Mouse (Mus musculus): ENCODE results near the gene Fxyd6.

The Fxyd6 gene

DNA sequence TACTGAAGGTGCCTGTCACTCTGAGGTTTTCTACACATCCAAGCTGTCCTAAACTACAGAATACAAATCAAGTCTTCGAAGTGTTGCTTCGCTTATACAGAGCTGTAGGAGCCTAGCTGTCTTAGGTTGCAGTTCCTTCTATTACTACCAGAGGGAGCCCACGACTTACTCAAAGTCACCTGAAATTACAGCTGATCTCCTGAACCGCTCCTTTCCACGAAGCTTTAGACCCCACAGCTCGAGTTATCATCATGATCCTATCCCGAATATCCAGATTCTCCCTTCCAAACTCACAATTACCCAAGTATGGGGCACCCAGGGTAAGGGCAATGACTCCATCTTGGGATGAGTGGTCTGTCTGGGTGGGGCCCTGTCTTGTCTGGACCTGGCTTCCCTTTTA is 41.8 kb downstream of the Fxyd6 start:
- peak; percentile 64 to 66 for DNase-seq (ENCODE audit: low spot score in 2 of 2)

DNA sequence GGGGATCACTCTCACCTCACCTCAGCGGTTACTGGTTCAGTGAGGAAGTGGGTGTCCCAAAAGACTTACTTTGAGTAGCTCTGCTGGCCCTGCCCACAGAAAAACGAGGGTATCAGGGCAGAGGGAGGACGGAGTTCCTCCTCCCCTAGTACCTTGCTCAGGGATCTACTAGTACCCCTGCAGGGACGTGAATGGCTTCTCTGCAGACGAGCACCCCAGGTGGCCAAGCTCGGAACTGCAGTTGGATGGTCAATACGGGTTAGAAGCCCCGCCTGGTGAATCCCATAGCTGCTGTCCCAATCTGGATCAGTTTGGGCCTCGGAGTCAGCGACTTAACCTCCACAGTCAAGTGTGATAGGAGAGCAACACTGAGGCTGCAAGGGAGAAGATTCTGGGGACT is 42.3 kb downstream of the Fxyd6 start:
- DNase-seq (ENCODE audit: low spot score in 2 of 2), result peak; percentile 93 to 94

DNA sequence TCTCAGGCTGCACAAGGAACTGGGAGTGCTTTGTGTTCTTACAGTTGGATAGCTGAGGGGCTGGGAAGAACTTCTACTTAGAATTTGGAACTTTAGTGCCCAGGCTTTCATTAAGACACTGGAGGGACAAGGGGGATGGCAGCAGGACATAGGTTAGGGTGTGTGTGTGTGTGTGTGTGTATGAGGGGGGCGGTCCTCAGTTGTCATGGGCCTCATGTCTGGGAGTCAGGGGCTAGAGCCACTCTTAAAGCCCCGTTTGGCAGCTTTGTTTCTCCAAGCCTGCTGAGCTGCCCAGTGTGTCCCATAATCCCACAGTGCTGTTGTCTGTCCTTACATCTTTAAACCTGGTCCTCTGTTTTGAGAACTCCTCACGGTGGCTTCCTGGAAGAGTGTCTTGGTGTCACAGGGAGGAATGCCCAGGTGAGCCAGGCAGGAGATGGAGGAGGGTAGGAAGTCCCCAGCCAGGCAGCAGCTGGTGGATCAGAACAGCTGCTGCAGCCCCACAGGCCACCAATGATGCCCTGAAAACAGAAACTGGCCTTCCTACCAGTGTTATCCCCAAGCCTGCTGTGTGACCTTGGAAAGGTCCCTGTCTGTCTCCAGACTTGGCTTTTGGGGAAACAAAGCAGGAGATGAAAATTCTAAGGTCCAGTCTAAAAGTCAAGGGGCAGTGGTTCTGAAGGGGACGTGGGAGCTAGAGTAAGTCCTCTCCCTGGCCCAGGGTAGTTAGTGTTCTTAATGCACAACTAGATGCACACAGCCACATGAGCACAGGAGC is 42.9 kb downstream of the Fxyd6 start:
- no peak for DNase-seq (ENCODE audit: low spot score in 2 of 2)

DNA sequence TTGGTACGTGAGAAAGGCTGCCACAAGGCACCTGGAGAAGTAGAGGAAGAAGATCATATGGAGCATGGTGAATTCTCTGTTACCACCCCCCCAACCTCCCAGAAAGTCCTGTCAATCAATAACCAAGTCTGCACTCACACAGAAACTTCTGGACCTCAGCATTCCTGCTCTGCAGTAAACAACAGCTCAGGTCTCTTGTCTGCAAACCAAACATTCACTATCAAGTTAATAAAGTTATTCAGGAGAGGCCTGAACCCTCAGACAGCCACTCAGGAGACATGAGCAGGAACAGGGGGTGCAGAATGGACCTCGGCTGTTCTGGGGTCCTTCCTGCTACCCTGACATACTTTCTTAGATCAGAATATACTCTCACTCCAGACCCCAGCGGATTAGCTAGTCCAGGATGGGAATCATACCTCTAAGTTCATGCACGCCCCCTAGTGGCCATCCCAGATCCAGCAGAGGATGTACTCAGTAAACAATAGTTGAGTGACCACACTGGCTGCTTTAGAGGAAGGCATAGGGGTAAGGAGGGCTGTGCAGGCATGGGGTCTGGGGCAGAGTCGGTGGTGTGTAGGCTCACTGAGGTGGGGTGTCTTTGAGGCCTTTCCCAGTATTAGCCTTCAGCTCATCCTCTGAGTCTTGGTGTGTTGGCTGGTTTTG is 43.6 kb downstream of the Fxyd6 start:
- DNase-seq (ENCODE audit: low spot score in 2 of 2), result peak in 1 of 2 experiments; percentile 38

DNA sequence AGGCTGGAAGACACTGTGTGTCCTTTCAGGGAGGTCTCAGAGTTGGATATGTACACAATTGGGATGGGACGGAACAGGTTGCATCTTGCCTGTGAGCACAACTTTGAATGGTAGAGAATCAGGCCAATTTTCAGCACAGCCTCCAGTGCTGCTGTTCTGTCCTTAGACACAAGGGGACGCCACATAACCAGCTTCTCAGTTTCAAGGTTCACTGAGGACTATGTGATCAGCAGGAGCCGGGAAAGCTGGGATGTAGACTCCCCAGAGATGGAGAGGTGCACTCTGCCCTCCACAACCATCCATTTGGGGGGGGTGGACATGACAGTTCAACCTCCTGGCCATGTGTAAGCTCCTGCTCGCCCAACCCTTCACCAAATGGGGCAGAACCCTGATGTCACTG is 45.9 kb downstream of the Fxyd6 start:
- peak; percentile 87 to 90 for DNase-seq (ENCODE audit: low spot score in 2 of 2)

DNA sequence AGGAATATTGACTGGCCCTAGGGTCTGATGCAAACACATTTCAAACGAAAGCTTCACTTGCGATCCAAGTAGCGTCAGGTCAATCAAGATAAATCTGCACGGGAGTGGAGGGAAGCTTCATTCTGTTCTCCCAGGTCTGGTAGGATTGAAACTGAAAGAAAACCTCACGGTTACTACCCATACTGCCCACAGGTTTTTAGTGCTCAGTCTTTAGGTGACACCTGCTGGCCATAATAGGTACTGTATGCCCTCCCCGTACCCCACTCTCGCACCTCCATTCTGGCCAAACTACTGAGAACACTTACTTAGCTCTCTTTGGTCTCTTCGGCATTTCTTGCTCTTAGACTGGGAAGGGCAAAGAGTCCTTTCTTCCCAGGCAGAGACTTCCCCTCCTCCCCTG is 47.3 kb downstream of the Fxyd6 start:
- peak; percentile 62 to 73 for DNase-seq (ENCODE audit: low spot score in 2 of 2)

DNA sequence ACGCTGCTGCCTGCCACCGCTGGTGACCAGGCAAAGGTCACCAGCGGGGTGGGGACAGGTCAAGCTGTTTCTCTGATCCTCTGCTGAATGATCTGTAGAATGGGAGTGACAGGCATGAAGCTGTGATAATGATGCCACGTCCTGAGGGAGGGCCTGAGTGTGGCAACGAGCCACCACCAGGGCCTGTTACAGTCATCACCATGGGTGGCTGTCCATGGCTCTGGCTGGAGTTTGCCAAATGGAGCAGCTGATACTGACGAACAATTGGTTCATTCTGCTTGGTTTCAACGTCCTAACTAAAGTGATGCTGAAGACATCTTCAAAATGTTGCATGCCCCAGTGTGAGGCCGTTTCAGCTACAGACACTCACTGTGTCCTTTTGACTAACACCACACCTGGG is 48.3 kb downstream of the Fxyd6 start:
- DNase-seq (ENCODE audit: low spot score in 2 of 2), result no peak

DNA sequence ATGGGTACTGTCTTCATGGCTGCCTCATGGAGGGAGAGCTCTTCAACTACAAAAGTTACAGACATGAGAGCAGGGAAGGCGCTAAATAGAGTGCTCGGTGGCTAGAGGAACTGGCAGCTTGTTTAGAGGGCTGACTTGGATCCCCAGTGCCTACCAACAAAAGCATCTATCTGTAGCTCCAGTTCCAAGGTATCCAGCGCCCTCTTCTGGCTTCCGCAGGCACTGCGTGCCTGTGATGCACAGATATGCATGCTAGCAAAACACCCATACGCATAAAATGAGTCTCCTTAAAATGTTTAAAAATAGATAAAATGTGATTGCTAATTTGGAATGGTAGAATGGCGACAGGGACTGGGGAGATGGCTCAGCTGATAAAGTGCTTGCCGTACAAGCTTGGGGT is 51.2 kb downstream of the Fxyd6 start:
- DNase-seq (ENCODE audit: low spot score in 2 of 2), result no peak

DNA sequence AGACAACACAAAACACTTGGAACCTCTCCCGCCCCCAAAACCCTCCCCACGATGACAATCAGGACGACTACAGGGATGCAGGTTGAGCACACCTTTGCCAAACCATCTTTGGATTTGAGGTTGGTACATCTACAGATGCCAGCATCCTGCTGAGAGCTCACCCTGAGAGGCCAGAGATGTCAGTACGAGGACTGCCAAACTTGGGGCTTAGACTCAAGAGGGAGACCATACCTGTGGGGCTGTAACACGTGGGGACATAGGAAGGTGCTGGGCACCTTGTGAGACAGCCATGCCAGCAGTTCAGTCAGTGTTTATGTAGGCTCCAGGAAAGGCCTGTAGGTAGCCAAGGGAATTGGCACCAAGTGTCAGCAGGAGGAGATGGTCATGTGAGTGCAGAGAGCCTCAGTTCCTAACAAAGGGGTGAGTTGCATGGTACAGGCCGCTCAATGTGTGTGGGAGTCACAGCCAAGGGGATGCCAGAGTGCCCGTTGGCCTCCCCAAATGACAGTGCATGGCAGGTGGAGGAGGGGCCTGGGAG is 52.8 kb downstream of the Fxyd6 start:
- DNase-seq (ENCODE audit: low spot score in 2 of 2), result no peak

DNA sequence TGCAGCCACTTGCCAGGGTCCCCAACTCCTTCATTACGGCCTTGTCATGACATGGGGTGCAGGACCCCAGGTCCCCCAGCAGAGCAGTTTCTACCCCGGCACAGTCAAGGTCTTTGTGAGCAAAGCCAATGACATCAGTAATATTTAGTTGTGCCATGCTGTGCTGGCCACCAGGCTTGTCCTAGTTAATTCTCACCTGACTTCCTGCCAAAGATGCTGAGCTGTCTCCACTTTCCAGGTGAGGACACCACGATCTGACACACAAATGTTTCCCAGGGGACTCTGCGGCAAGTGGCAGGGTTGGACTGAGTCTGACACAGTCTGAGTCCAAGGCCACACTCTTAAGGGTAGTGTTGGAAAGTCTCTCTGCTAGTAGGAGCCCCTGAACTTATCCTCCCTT is 56.5 kb downstream of the Fxyd6 start, which contains the start of gene Dscaml1:
Dscaml1 (plus strand) TSS at position 173 of the 400 bp plus-strand sequence.
- DNase-seq (ENCODE audit: low spot score in 2 of 2), result no peak

DNA sequence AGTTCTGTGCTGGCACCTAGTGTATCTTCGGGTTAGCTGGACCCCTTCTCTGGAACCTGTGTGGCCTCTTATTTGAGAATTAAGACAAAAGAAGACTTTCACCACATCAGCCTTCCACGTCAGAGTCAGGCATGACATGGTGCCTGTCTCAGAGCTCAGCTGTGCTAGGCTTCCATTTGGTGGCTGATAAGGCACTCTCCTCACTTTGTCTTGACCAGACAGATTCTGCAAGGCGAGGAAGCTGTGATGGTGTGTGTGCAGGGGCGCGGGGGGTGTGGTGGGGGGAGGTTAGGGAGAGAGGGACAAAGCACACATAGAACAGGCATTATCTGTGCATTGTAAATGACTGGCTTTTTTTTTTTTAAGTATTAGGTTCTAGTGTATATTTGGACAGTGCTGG is 59.4 kb downstream of the Fxyd6 start:
- no peak for DNase-seq (ENCODE audit: low spot score in 2 of 2)

DNA sequence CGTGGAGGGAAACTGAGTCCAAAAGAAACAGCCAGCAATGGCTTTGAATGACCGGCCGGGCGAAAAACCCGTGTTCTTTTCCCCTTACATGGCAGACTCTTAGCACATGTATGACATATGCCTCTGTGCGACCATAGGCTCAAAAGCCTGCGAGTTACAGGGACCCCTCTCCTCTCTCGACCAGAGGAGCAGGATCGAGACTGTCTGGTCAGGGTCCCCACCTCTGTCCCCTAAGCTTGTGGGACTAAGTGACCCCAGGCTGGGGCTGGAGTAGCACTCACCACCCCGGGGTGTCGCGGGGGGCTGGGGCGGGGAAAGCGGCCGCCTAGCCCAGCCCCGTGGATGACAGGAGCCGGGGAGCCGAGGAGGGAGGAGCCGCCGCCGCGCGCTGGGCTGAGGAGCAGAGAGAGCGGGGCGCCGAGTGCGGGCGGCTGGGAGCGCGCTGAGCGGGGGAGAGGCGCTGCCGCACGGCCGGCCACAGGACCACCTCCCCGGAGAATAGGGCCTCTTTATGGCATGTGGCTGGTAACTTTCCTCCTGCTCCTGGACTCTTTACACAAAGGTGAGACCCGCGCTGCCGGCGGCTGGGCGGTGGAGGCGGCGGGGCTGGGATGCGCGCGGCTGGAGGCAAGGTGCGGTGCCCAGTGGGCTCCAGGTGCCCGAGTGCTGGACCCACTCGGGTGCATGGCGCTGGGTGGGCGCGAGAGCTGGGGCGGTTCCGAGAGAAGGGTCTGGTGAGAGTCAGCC is 60.1 kb downstream of the Fxyd6 start:
- peak; percentile 63 for DNase-seq (ENCODE audit: low spot score in 2 of 2)

DNA sequence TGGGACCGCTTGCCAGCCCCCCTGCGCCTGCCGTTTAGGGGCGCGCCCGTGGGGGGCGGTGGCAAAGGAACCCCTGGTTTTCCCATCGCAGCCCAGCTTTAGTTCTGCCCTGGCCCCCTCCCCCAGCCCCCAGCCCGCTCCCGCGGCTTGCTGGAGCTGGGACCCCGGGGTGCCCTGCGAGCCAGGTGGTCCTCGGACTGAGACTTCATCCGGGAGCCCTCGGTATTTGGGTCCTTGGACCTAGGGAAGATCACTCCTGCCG is 60.6 kb downstream of the Fxyd6 start:
- no peak for DNase-seq (ENCODE audit: low spot score in 2 of 2)

DNA sequence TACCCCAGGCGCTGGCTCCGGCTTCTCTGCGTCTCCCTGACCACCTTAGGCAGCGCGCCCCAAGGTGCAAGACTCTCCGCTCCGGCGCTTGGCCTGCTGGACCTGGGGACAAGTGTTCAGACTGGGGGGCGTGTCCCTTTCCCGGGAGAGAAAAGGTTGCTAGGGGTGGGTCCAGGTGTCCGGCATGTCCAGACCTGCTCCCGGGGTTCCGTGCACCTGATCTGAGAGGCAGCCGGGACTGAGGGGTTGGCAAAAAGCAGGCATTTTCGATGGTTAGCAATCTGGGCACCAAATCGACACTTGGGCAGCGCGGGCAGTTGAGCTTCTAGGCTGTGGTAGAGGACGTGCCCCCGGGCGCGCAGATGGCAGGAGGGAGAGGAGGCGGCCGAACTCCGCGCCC is 61.2 kb downstream of the Fxyd6 start:
- peak in 1 of 2 experiments; percentile 35 for DNase-seq (ENCODE audit: low spot score in 2 of 2)

DNA sequence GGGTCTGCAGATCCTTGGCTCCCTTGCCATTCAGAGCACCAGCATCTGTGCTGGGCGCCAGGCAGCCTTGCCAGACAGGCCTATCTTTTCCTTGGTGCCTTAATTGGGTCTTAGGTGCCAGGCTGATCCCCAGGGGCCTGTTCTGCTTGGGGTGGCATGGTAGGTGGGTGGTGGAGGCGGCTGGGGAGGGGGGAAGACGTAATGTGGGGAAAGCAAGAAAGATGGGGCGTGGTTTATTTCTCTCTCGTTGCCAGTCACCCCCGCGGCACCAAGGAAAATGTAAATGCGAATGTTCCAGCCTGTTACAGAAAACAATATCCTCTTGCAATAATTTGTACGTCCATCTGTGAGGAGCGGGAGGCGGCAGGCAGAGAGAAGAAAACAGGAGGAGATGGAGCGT is 62.7 kb downstream of the Fxyd6 start:
- DNase-seq (ENCODE audit: low spot score in 2 of 2), result peak; percentile 66

DNA sequence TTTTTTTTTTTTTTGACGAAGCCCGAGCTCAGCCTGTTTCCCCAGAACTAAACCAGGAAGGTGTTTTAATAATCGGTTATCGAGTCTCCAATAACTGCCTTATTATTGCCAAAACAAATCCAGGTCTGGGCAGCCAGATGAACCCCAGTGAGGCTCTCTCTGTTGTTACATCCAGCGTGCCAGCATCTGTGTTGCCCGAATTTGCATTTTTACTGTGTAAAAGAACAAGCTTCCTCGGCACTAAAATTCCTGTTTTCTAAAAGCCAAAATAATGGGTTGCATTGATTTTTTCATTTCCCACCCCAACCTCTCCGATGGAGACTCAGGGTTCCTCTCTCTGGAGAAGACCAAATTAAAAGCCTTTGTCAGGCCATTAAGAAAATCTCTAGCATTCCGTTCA is 63.1 kb downstream of the Fxyd6 start:
- DNase-seq (ENCODE audit: low spot score in 2 of 2), result no peak

DNA sequence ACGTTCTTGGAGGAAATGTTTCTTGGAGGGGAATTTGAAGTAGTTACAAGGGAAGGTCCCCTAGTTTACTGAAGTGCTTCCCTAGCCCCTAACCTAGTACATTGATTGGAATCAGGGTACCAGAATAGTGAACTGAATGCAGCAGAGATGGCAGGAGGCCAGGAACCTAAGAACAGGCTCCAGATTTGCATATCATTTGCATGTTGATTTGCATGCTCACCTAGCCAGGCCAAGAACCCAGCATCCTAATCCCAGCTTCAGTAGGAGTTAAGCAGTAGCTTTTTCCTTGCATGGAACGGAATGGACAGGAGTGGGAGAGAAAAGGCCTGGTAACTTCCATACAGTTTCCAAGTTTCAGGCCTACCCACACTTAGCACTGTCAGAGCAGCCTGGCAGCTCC is 64.2 kb downstream of the Fxyd6 start:
- DNase-seq (ENCODE audit: low spot score in 2 of 2), result peak in 1 of 2 experiments; percentile 47

DNA sequence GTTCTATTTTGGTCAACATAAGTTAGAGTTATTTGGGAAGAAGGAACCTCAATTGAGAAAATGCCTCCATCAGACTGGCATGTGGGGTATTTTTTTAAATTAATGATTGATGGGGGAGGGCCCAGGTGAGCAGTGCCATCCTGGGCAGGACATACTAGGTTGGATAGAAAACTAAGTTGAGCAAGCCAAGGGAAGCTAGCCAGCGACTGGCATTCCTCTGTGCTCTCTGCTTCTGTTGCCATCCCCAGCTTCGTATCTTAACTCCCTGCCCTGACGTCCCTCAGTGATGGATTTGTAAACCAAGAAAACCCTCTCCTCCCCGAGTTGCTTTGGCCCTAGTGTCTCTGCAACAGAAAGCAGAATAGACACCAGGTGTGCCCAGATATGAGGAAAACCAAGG is 69.0 kb downstream of the Fxyd6 start:
- DNase-seq (ENCODE audit: low spot score in 2 of 2), result no peak

DNA sequence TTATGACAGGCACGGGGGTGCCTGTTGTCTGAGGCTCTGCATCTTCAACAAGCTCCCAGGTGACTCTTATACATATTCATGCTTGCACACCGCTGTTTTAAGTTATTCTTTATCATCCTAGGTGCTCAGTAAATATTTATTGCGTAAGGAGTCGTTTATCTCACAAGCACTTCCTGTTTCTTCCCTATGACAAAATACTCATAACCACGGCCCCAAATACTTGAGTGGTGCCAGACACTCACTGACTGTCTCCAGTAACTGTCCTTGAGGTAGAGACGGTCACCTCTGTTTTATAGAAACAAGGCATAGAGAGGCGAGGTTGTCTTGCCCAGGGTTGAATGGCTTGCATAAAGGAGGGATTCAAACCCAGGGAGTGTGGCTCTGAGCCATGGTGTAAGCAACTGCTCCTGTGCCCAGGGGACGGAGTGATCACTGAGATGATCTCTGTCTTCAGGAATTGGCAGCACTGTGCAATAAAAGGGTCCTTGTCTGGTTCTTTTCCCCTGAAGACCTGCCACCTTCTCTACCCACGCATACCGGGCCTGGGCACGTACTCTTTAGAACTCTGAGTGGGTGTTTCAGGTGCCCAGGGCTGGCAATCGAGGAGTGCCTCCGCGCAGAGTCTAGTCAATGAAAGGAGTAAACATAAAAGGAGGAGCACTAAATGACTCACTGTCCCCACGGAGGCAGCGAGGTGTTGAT is 70.2 kb downstream of the Fxyd6 start:
- no peak for DNase-seq (ENCODE audit: low spot score in 2 of 2)

DNA sequence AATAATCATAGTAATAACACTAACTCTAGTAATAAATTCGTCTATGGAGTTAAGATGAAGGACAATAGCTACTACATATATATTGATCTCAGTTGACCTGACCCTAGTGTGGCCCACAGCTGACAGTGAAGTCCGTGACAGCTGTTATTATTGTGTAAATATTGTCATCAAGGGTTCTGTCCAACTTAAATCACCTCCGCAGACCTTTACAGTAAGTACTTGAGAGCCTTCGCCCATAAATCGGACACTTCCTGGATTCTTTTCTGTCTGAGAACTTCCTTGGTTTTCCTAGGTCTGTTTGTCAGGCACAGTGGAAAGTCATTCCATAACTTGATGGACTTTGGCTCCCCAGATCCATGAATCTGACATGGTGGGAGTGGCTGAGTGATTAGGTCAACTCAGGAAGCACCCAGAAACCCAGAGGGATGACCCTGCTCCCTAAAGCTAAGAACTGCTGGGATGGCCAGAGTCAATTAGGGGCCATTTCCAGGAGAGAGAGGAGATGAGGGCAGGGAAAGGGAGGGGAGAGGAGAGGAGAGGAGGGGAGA is 74.3 kb downstream of the Fxyd6 start:
- DNase-seq (ENCODE audit: low spot score in 2 of 2), result no peak

All from right cerebral cortex, adult 2 months (tissue).